Mouse (Mus musculus): ENCODE measurements at regions not wholly inside any gene's neighbourhood (a gene's known extent, or its start where the extent isn't known, plus 50 kb on each side); places are given as distances from the start of the nearest gene placed in this dataset.

- DNase-seq (ENCODE audit: low spot score in 2 of 2) = no peak
Observed at GRCm38 (mm10) chr9:61638908-61639307, 266.7 kb downstream of the Tle3 start.

GRCm38 (mm10) chr9:61633936-61634335 is 261.8 kb downstream of the Tle3 start:
- DNase-seq (ENCODE audit: low spot score in 2 of 2) = no peak

GRCm38 (mm10) chr9:61632602-61633001 is 260.4 kb downstream of the Tle3 start:
- no peak for DNase-seq (ENCODE audit: low spot score in 2 of 2)

GRCm38 (mm10) chr9:61631097-61631496 is 258.9 kb downstream of the Tle3 start:
- no peak for DNase-seq (ENCODE audit: low spot score in 2 of 2)

- DNase-seq (ENCODE audit: low spot score in 2 of 2) = no peak
Observed at GRCm38 (mm10) chr9:61627801-61628574, 255.8 kb downstream of the Tle3 start.

GRCm38 (mm10) chr9:61622933-61623332 is 250.8 kb downstream of the Tle3 start:
- no peak for DNase-seq (ENCODE audit: low spot score in 2 of 2)

- no peak for DNase-seq (ENCODE audit: low spot score in 2 of 2)
Observed at GRCm38 (mm10) chr9:61621939-61622338, 249.8 kb downstream of the Tle3 start.

GRCm38 (mm10) chr9:61620786-61621185 is 248.6 kb downstream of the Tle3 start:
- no peak for DNase-seq (ENCODE audit: low spot score in 2 of 2)

- no peak for DNase-seq (ENCODE audit: low spot score in 2 of 2)
Observed at GRCm38 (mm10) chr9:61620105-61620504, 247.9 kb downstream of the Tle3 start.

- DNase-seq (ENCODE audit: low spot score in 2 of 2) = peak; percentile 40 to 59
Observed at GRCm38 (mm10) chr9:61618510-61619249, 246.5 kb downstream of the Tle3 start.

- no peak for DNase-seq (ENCODE audit: low spot score in 2 of 2)
Observed at GRCm38 (mm10) chr9:61617979-61618378, 245.8 kb downstream of the Tle3 start.

GRCm38 (mm10) chr9:61615556-61615955 is 243.4 kb downstream of the Tle3 start:
- no peak for DNase-seq (ENCODE audit: low spot score in 2 of 2)

GRCm38 (mm10) chr9:61607576-61607975 is 235.4 kb downstream of the Tle3 start:
- no peak for DNase-seq (ENCODE audit: low spot score in 2 of 2)

GRCm38 (mm10) chr9:61602353-61602978 is 230.3 kb downstream of the Tle3 start:
- no peak for DNase-seq (ENCODE audit: low spot score in 2 of 2)

- DNase-seq (ENCODE audit: low spot score in 2 of 2) = no peak
Observed at GRCm38 (mm10) chr9:61601911-61602310, 229.7 kb downstream of the Tle3 start.

GRCm38 (mm10) chr9:61597287-61597686 is 225.1 kb downstream of the Tle3 start:
- no peak for DNase-seq (ENCODE audit: low spot score in 2 of 2)

- DNase-seq (ENCODE audit: low spot score in 2 of 2) = no peak
Observed at GRCm38 (mm10) chr9:61596410-61597108, 224.4 kb downstream of the Tle3 start.

- DNase-seq (ENCODE audit: low spot score in 2 of 2) = no peak
Observed at GRCm38 (mm10) chr9:61595170-61595967, 223.2 kb downstream of the Tle3 start.

- no peak for DNase-seq (ENCODE audit: low spot score in 2 of 2)
Observed at GRCm38 (mm10) chr9:61593991-61594390, 221.8 kb downstream of the Tle3 start.

GRCm38 (mm10) chr9:61589727-61590299 is 217.6 kb downstream of the Tle3 start:
- no peak for DNase-seq (ENCODE audit: low spot score in 2 of 2)

Measured in gastrocnemius, adult 8-10 months (tissue).